Mouse (Mus musculus): Measurements from ENCODE around the gene Prss28. TPM values are rescaled to one million over a fixed set of nuclear protein-coding genes. Genes with fewer than 3 reads are reported as not detected.

Prss28 gene
- polyA plus RNA-seq, 1 experiment: not detected

- TF ChIP-seq CTCF (IDR thresholded peaks at IDR 0.05; ENCODE audit: low read depth, low read length) (no peak), POLR2A (IDR thresholded peaks at IDR 0.05; ENCODE audit: insufficient read depth, low read length) (no peak), EP300 (IDR thresholded peaks at IDR 0.05; ENCODE audit: insufficient read depth, low read depth, low read length) (no peak)
- no peak overlapping the region for H3K4me3 ChIP-seq (ENCODE audit: low read depth, low read length)
- no peaks in the 10 kb centered on the region for H3K27me3 ChIP-seq (ENCODE audit: control insufficient read depth, insufficient read depth, low read length, poor library complexity, severe bottlenecking)
- no peaks in the 10 kb centered on the region for H3K36me3 ChIP-seq (ENCODE audit: control insufficient read depth, insufficient read depth, low read length, poor library complexity, severe bottlenecking)
- no peak overlapping the region for H3K27ac ChIP-seq (ENCODE audit: insufficient read depth, low read length)
- H3K9me3 ChIP-seq (replicated peaks; ENCODE audit: control insufficient read depth, insufficient read depth, low read length, poor library complexity, severe bottlenecking): no peaks in the 10 kb centered on the region
- H3K4me1 ChIP-seq (ENCODE audit: control insufficient read depth, insufficient read depth, low read length): no peaks in the 10 kb centered on the region
- no peak overlapping the region for H3K9ac ChIP-seq (ENCODE audit: low read depth, poor library complexity, severe bottlenecking)
Measured at GRCm38 (mm10) chr17:25341490-25341889, 33.0 kb downstream of the Prss28 start.

GRCm38 (mm10) chr17:25345462-25345861 is 37.0 kb downstream of the Prss28 start, which contains the start of gene Tpsab1:
Gene Tpsab1 (minus strand): TSS chr17:25345562.
- TF ChIP-seq CTCF (IDR thresholded peaks at IDR 0.05; ENCODE audit: low read depth, low read length) (no peak), POLR2A (IDR thresholded peaks at IDR 0.05; ENCODE audit: insufficient read depth, low read length) (no peak), EP300 (IDR thresholded peaks at IDR 0.05; ENCODE audit: insufficient read depth, low read depth, low read length) (no peak)
- Histone ChIP-seq H3K27ac (ENCODE audit: insufficient read depth, low read length) (no peak within 1 kb of the TSS), H3K36me3 (ENCODE audit: control insufficient read depth, insufficient read depth, low read length, poor library complexity, severe bottlenecking) (no peaks in the 10 kb centered on the region), H3K4me1 (ENCODE audit: control insufficient read depth, insufficient read depth, low read length) (no peaks in the 10 kb centered on the region), H3K27me3 (ENCODE audit: control insufficient read depth, insufficient read depth, low read length, poor library complexity, severe bottlenecking) (no peaks in the 10 kb centered on the region), H3K4me3 (ENCODE audit: low read depth, low read length) (no peak within 1 kb of the TSS), H3K9me3 (replicated peaks; ENCODE audit: control insufficient read depth, insufficient read depth, low read length, poor library complexity, severe bottlenecking) (no peaks in the 10 kb centered on the region), H3K9ac (ENCODE audit: low read depth, poor library complexity, severe bottlenecking) (no peak within 1 kb of the TSS)

DNA sequence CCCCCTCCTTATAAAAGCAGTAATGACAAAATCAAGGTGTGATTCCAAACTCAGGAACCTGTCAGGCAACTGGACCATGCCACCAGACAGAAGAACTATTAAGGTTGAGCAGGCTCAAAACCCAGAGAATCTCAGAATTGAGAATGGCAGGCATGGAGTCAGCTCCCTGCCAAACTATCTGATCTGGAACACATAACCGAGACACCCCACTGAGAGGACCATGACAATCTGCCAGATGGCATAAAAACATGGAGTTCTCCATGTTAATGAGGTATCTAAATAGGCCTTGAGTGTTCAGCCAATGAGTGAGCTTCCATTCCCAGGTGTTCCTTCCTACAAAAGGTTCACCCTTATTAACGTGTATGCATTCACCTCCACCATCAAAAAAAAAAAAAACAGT is 52.8 kb downstream of the Prss28 start:
- Histone ChIP-seq H3K9ac (ENCODE audit: low read depth, poor library complexity, severe bottlenecking) (no peak overlapping the region), H3K27me3 (ENCODE audit: control insufficient read depth, insufficient read depth, low read length, poor library complexity, severe bottlenecking) (no peaks in the 10 kb centered on the region), H3K36me3 (ENCODE audit: control insufficient read depth, insufficient read depth, low read length, poor library complexity, severe bottlenecking) (no peaks in the 10 kb centered on the region), H3K4me3 (ENCODE audit: low read depth, low read length) (no peak overlapping the region), H3K9me3 (replicated peaks; ENCODE audit: control insufficient read depth, insufficient read depth, low read length, poor library complexity, severe bottlenecking) (no peaks in the 10 kb centered on the region), H3K4me1 (ENCODE audit: control insufficient read depth, insufficient read depth, low read length) (no peaks in the 10 kb centered on the region), H3K27ac (ENCODE audit: insufficient read depth, low read length) (no peak overlapping the region)
- TF ChIP-seq CTCF (IDR thresholded peaks at IDR 0.05; ENCODE audit: low read depth, low read length) (no peak), EP300 (IDR thresholded peaks at IDR 0.05; ENCODE audit: insufficient read depth, low read depth, low read length) (no peak), POLR2A (IDR thresholded peaks at IDR 0.05; ENCODE audit: insufficient read depth, low read length) (no peak)

Other genes with a start within 250 kb of the Prss28 start
- gene Tmem204, start 225.1 kb upstream of the Prss28 start, polyA plus RNA-seq (2011; ENCODE audit: insufficient read depth, insufficient read length, low read depth, missing spikeins): 0.70 TPM in 1 of 2 replicates, not detected in the other
- gene Telo2, start 192.7 kb upstream of the Prss28 start, polyA plus RNA-seq (2011; ENCODE audit: insufficient read depth, insufficient read length, low read depth, missing spikeins): 17.1 and 18.3 TPM in 2 replicates
- gene Ptx4, start 187.9 kb upstream of the Prss28 start, polyA plus RNA-seq (2011; ENCODE audit: insufficient read depth, insufficient read length, low read depth, missing spikeins): not detected in 2 replicates
- 16.0 and 20.9 TPM in 2 replicates for gene Clcn7, start 175.3 kb upstream of the Prss28 start, polyA plus RNA-seq (2011; ENCODE audit: insufficient read depth, insufficient read length, low read depth, missing spikeins)
- gene Ccdc154, start 146.2 kb upstream of the Prss28 start, polyA plus RNA-seq (2011; ENCODE audit: insufficient read depth, insufficient read length, low read depth, missing spikeins): not detected in 2 replicates
- gene Gm38655, start 133.2 kb upstream of the Prss28 start, polyA plus RNA-seq (2011; ENCODE audit: insufficient read depth, insufficient read length, low read depth, missing spikeins): not detected in 2 replicates
- 13.6 and 14.9 TPM in 2 replicates for gene BC003965, start 124.1 kb upstream of the Prss28 start, polyA plus RNA-seq (2011; ENCODE audit: insufficient read depth, insufficient read length, low read depth, missing spikeins)
- gene Unkl, start 120.2 kb upstream of the Prss28 start, polyA plus RNA-seq (2011; ENCODE audit: insufficient read depth, insufficient read length, low read depth, missing spikeins): 21.1 and 22.9 TPM in 2 replicates
- 15.2 and 19.5 TPM in 2 replicates for gene Gnptg, start 68.5 kb upstream of the Prss28 start, polyA plus RNA-seq (2011; ENCODE audit: insufficient read depth, insufficient read length, low read depth, missing spikeins)
- gene Tsr3, start 68.5 kb upstream of the Prss28 start, polyA plus RNA-seq (2011; ENCODE audit: insufficient read depth, insufficient read length, low read depth, missing spikeins): 23.5 and 25.2 TPM in 2 replicates
- 1.3 and 1.6 TPM in 2 replicates for gene Baiap3, start 52.3 kb upstream of the Prss28 start, polyA plus RNA-seq (2011; ENCODE audit: insufficient read depth, insufficient read length, low read depth, missing spikeins)
- 430 and 432 TPM in 2 replicates for gene Ube2i, start 34.0 kb upstream of the Prss28 start, polyA plus RNA-seq (2011; ENCODE audit: insufficient read depth, insufficient read length, low read depth, missing spikeins)
- gene Prss34, start 10.3 kb upstream of the Prss28 start, polyA plus RNA-seq (2011; ENCODE audit: insufficient read depth, insufficient read length, low read depth, missing spikeins): not detected in 2 replicates
- gene Prss29, start 10.0 kb downstream of the Prss28 start, polyA plus RNA-seq (2011; ENCODE audit: insufficient read depth, insufficient read length, low read depth, missing spikeins): not detected in 2 replicates
- gene Tpsab1, start 36.9 kb downstream of the Prss28 start, polyA plus RNA-seq (2011; ENCODE audit: insufficient read depth, insufficient read length, low read depth, missing spikeins): not detected in 2 replicates
- not detected in 2 replicates for gene Tpsb2, start 57.7 kb downstream of the Prss28 start, polyA plus RNA-seq (2011; ENCODE audit: insufficient read depth, insufficient read length, low read depth, missing spikeins)
- not detected in 2 replicates for gene Tpsg1, start 60.6 kb downstream of the Prss28 start, polyA plus RNA-seq (2011; ENCODE audit: insufficient read depth, insufficient read length, low read depth, missing spikeins)
- gene Cacna1h, start 125.1 kb downstream of the Prss28 start, polyA plus RNA-seq (2011; ENCODE audit: insufficient read depth, insufficient read length, low read depth, missing spikeins): 4.4 and 5.6 TPM in 2 replicates
- gene Tekt4, start 146.0 kb downstream of the Prss28 start, polyA plus RNA-seq (2011; ENCODE audit: insufficient read depth, insufficient read length, low read depth, missing spikeins): not detected in 2 replicates
- not detected in 2 replicates for gene Sstr5, start 188.6 kb downstream of the Prss28 start, polyA plus RNA-seq (2011; ENCODE audit: insufficient read depth, insufficient read length, low read depth, missing spikeins)